Mouse (Mus musculus) kidney, embryonic 14.5 days (tissue): ENCODE measurements around the gene Prrt4. TPM values are rescaled to one million over a fixed set of nuclear protein-coding genes. Genes with fewer than 3 reads are reported as not detected.
"Not testable (repeated sequence)": the region's sequence is repeated elsewhere in the genome, so short reads cannot be mapped to it uniquely, and the experiment has no call there.

ENCODE experiments used
- ATAC-seq: fragments of 200-750 bp; cut with Nextera tagmentation; 2 replicates; pipeline ENCODE4 v1.8.0; 2017; ENCODE audit warnings: moderate number of reproducible peaks, mild to moderate bottlenecking, moderate TSS enrichment, moderate library complexity; ENCODE audit not compliant: low FRiP score, low TSS enrichment
- H3K27ac ChIP-seq: fragments of 300-500 bp; sonication (generic); 2 replicates; pipeline ENCODE4 v1.5.1; 2014; ENCODE audit warnings: low read depth, mild to moderate bottlenecking, low read length, moderate library complexity, mixed read lengths
- H3K27me3 ChIP-seq: fragments of 300-500 bp; sonication (generic); 2 replicates; pipeline ENCODE4 v1.6.1; 2014; ENCODE audit warnings: mild to moderate bottlenecking, low read length; ENCODE audit not compliant: control insufficient read depth, insufficient read depth
- H3K36me3 ChIP-seq: fragments of 300-500 bp; sonication (generic); 2 replicates; pipeline ENCODE4 v1.6.1; 2014; ENCODE audit warnings: low read length, mixed read lengths; ENCODE audit not compliant: control insufficient read depth, insufficient read depth
- H3K4me1 ChIP-seq: fragments of 300-500 bp; sonication (generic); 2 replicates; pipeline ENCODE4 v1.6.1; 2014; ENCODE audit warnings: low read length, mixed read lengths; ENCODE audit not compliant: control insufficient read depth, insufficient read depth
- H3K4me2 ChIP-seq: fragments of 300-500 bp; sonication (generic); replicated peaks from 2 replicates; pipeline ENCODE4 v1.6.1; 2014; ENCODE audit warnings: low read depth, mild to moderate bottlenecking, low read length
- H3K4me3 ChIP-seq: fragments of 300-500 bp; sonication (generic); 2 replicates; pipeline ENCODE4 v1.5.1; 2014; ENCODE audit warnings: mild to moderate bottlenecking, low read length
- H3K9ac ChIP-seq: fragments of 300-500 bp; sonication (generic); 2 replicates; pipeline ENCODE4 v1.6.1; 2014; ENCODE audit warnings: low read depth, mild to moderate bottlenecking, low read length, moderate library complexity
- H3K9me3 ChIP-seq: fragments of 300-500 bp; sonication (generic); 2 replicates; pipeline ENCODE4 v1.6.1; 2016; ENCODE audit warnings: low read length; ENCODE audit not compliant: control insufficient read depth
- WGBS: fragments of 180-500 bp; shearing (Covaris S2); extraction: QIAGEN DNeasy Blood & Tissue Kit; methylation state at CpG from one replicate; pipeline ENCODE4 v1.1.7; 2014; 5-methylcytosine and 5-hydroxymethylcytosine counted together
- polyA plus RNA-seq: library from polyadenylated mRNA; unstranded; fragments of >200 nt; fragmentation: Nextera tagmentation; extraction: Ambion mirVana; gene quantifications from 2 replicates; pipeline ENCODE4 v1.2.1, GENCODE M21; 2014

Gene Prrt4
- polyA plus RNA-seq, 1 experiment from 2014 or later: 0.96 TPM

DNA sequence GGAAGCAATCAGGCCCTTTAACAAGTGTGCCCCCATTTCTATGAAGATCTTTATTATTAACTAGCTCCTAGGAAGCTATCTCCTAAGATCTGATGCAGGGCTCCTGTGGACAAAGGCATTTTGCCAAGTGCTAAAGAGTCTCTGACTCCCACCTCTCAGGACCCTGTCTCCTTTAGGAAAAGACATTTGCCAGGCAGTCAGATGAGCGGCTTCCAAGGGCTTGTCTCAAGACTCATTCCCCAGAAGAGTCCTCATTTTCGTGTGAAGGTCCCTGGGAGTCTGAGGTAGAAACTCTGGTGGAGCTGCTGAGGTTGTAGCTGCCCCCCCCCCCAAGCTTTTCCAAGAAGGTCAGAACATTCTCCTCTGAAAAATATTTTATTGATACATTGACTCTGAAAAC lies 10.5 kb downstream of the Prrt4 start:
- no peak overlapping the region for H3K4me2 ChIP-seq
- ATAC-seq: no peak
- H3K9ac ChIP-seq: no peak overlapping the region
- no peaks in the 10 kb centered on the region for H3K9me3 ChIP-seq
- H3K27me3 ChIP-seq: peaks cover 50% of the 10 kb centered on the region
- H3K4me3 ChIP-seq: no peak overlapping the region
- H3K4me1 ChIP-seq: peaks cover 10% of the 10 kb centered on the region
- H3K27ac ChIP-seq: no peak overlapping the region
- WGBS: 50% methylated on average over 2 of the region's 2 CpGs
- no peaks in the 10 kb centered on the region for H3K36me3 ChIP-seq

DNA sequence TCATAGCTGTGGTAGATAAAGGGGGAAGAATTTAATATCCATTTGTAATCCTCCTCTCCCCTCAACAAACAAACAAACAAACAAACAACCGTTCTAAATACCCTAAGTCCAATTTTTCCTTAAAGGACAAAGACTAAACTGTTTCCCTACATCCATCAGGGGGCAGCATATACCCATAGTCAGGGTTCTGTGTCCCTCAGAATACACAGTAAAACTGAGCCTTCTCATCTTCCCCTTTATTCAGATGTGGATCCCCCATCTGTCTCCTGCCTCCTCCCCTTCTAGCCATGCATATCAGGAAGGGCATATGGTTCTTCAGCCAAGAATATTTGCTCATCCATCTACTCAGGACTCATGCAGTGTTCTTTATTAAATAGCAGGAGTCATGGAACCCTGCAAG lies 13.2 kb downstream of the Prrt4 start:
- WGBS: 11% methylated on average over 1 of the region's 1 CpGs

DNA sequence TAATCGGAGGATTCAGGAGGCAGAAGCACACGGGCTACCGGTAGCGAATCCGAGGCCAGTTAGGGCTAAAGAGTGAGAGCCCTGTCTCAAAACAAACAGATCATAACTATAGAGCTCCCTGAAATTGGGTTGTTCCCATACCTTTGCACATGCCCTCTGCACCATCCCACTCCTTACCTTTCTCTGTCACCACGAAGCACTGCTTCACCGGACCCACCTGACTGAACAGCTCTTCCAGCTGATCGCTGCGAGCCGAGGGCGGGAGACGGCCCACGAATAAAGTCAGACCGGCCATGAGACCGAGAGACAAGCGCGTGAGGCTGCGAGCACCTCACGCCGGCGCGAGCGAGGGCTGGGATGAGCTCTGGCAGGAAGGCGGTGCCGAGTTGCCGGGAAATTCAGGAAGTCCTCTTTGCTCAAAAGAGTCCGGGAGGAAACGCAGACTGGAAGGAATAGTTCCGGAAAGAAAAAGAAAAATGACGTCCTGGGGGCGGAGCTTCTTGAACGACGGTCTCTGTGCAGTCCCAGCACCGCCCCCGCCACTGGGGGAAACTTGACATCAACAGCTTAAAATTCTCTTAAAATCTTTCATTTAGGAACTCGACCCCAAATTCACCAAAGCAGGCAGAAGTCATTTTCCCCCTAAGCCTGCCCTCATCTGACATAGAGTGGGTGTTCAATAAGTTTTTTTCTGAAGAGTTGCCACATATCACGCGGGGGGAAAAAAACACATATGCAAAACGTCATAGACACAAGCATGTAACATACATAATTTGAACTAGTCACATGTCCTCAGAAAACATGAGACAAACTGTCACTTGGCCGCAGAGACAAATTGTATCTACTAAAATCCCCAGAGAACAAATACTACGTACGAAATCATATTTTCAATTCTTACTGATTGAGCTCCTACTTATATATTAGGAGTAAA lies 14.8 kb downstream of the Prrt4 start, which contains the start of gene Rbm28:
TSS of gene Rbm28 (minus strand) at position 693 of the 931 bp plus-strand sequence.
- ATAC-seq: peak; percentile 84
- peaks cover 2% of the 10 kb centered on the region; the same call in 1 of the 2 replicates for H3K36me3 ChIP-seq
- peak within 1 kb of the TSS; percentile 64 for H3K9ac ChIP-seq
- peaks cover 9% of the 10 kb centered on the region for H3K4me1 ChIP-seq
- WGBS: 8% methylated on average over 42 of the region's 42 CpGs
- H3K9me3 ChIP-seq: no peaks in the 10 kb centered on the region
- H3K27ac ChIP-seq: no peak within 1 kb of the TSS
- peak within 1 kb of the TSS; percentile 68 for H3K4me3 ChIP-seq
- peak within 1 kb of the TSS; percentile 71 for H3K4me2 ChIP-seq
- peaks cover 20% of the 10 kb centered on the region for H3K27me3 ChIP-seq

More for the DNA sequence above, 13.2 kb downstream of the Prrt4 start:
- Histone ChIP-seq H3K4me1 (peaks cover 18% of the 10 kb centered on the region), H3K27ac (no peak overlapping the region), H3K4me3 (no peak overlapping the region), H3K9me3 (no peaks in the 10 kb centered on the region), H3K36me3 (no peaks in the 10 kb centered on the region; the same call in 1 of the 2 replicates), H3K27me3 (peaks cover 35% of the 10 kb centered on the region), H3K9ac (no peak overlapping the region), H3K4me2 (no peak overlapping the region)
- no peak for ATAC-seq

DNA sequence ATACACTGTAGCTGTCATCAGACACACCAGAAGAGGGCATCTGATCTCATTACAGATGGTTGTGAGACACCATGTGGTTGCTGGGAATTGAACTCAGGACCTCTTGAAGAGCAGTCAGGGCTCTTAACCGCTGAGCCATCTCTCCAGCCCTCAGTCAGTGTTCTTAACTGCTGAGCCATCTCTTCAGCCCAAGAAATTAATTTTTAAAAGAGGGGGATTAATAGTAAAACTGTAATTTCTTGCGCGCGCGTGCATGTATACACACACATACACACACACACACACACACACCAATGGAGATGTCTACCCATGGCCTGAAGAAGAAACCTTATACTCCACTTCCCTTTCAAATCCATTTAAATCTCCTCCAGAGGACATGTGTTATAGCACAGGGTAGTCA lies 18.1 kb downstream of the Prrt4 start:
- H3K9me3 ChIP-seq, H3K27me3 ChIP-seq, H3K4me3 ChIP-seq, ATAC-seq, H3K9ac ChIP-seq, H3K4me1 ChIP-seq, H3K27ac ChIP-seq, H3K4me2 ChIP-seq: not testable (repeated sequence)
- 98% methylated on average over 5 of the region's 5 CpGs for WGBS
- peaks cover 33% of the 10 kb centered on the region for H3K36me3 ChIP-seq

DNA sequence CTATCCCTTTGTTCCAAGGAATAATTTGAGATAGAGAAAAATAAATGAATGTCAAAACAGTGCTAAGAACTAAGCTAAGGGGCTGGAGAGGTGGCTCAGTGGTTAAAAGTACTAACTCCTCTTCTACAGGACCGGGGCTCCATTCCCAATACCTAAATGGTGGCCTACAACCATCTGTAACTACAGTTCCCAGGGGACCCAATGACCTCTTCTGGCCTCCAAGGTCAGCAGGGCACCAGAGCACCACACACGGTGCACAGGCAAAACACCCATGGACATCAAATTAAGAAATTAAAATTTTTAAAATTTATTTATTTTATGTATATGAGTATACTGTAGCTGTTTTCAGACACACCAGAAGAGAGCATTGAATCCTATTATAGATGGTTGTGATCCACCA lies 18.6 kb downstream of the Prrt4 start:
- no peak for ATAC-seq
- 89% methylated on average over 2 of the region's 2 CpGs for WGBS
- H3K9me3 ChIP-seq: no peaks in the 10 kb centered on the region

DNA sequence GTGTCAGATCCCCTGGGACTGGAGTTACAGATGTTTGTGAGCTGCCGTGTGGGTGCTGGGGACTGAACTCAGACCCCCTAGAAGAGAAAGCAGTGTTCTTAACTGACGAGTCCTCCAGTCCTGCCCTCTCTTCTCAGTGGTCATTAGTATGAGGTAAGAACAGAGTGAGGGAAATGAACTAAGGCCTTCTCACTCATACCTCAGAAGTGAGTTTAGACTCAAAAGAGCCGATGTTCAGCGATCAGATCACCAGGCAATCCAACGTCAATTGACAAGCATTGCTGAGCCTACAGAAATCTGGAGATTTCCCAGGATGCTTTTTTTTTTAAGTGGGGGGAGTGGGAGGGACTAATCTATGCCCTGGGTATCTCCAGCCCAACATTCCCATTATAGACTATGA lies 23.1 kb downstream of the Prrt4 start:
- Histone ChIP-seq H3K9me3 (no peaks in the 10 kb centered on the region), H3K4me3 (no peak overlapping the region), H3K36me3 (peaks cover 75% of the 10 kb centered on the region), H3K4me1 (no peaks in the 10 kb centered on the region), H3K27ac (no peak overlapping the region), H3K4me2 (no peak overlapping the region), H3K9ac (no peak overlapping the region), H3K27me3 (no peaks in the 10 kb centered on the region)
- no peak for ATAC-seq
- 91% methylated on average over 5 of the region's 5 CpGs for whole genome bisulfite sequencing

More for the DNA sequence above, 18.6 kb downstream of the Prrt4 start:
- H3K36me3 ChIP-seq: peaks cover 38% of the 10 kb centered on the region
- H3K4me1 ChIP-seq: peaks cover 9% of the 10 kb centered on the region
- H3K4me3 ChIP-seq: no peak overlapping the region
- H3K4me2 ChIP-seq: no peak overlapping the region
- no peak overlapping the region for H3K27ac ChIP-seq
- H3K27me3 ChIP-seq: no peaks in the 10 kb centered on the region
- no peak overlapping the region for H3K9ac ChIP-seq

DNA sequence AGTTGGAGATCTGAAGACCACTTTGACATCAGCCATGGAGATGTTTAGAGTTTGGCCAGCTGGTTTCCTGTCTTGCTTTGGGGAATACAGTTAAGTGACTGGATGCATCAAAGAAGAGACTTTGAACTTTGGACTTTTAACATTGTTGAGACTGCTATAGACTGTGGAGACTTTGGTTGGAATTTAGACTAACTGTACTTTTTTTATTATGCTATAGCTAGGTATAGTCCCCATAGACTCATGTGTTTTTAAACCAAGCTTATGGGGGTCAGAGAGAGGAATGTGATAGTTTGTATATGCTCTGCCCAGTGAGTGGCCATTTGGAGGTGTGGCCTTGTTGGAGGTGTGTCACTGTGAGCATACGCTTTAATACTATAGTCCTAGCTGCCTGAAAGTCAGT lies 29.4 kb downstream of the Prrt4 start:
- Histone ChIP-seq H3K4me2 (no peak overlapping the region), H3K4me1 (peaks cover 13% of the 10 kb centered on the region), H3K27me3 (no peaks in the 10 kb centered on the region), H3K9ac (no peak overlapping the region), H3K9me3 (no peaks in the 10 kb centered on the region), H3K4me3 (no peak overlapping the region), H3K36me3 (peaks cover 37% of the 10 kb centered on the region), H3K27ac (no peak overlapping the region)
- whole genome bisulfite sequencing: 96% methylated on average over 1 of the region's 1 CpGs
- no peak for ATAC-seq

DNA sequence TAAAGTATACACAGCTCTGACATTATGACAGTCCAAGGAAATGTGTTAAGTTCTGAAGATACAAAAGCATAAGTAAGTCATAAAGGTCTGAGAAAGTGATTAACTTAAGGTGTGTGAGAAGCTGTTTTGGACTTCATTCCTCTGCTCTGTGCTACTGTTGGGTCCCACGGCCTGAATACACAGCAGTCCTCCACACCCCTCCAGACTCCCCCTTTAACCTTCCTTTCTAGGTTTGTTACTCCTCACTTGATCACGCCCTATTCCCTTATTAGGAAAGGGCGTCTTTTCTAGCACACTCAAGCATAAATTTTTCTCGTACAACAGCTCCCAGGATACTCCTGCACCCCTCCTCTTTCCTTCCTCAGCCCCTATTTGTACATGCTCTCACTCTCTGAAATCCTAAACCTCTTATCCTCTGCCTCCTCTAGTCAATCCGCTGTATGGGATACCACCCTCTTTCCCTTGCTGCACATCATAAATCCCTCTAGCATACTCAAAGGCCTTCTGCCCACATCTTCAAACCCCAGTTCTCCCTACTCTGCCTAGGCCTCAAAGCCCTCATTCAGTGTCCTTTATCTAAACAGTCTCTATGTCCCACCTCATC lies 31.9 kb downstream of the Prrt4 start:
- H3K9ac ChIP-seq: no peak overlapping the region
- peak overlapping the region; percentile 75 for H3K27ac ChIP-seq
- WGBS: 25% methylated on average over 5 of the region's 5 CpGs
- H3K9me3 ChIP-seq: no peaks in the 10 kb centered on the region
- no peaks in the 10 kb centered on the region for H3K27me3 ChIP-seq
- H3K36me3 ChIP-seq: peaks cover 24% of the 10 kb centered on the region
- no peak overlapping the region for H3K4me2 ChIP-seq
- peak; percentile 59 for ATAC-seq
- no peak overlapping the region for H3K4me3 ChIP-seq
- H3K4me1 ChIP-seq: peaks cover 18% of the 10 kb centered on the region

DNA sequence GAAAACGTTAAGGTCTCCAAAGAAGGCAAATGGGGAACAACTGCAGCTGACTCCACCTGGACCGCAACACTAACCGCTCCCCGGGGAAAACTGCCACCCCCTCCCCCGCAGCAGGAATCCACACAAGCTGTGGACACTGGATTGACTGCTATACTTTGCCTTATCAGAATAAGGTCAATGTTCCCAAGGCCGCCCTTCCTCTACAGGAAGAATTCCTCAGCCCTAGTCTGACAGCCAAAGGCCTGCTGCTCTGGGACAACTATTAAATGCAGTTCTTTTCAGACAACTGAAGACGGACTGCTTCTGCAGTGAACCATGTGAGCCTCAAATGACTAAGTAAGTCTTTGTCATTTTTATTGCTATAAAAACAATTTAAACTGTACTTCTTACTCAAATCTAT lies 32.7 kb downstream of the Prrt4 start:
- Histone ChIP-seq H3K4me2 (no peak overlapping the region), H3K27ac (peak overlapping the region; percentile 93; the same call in 1 of the 2 replicates), H3K4me3 (no peak overlapping the region), H3K27me3 (no peaks in the 10 kb centered on the region), H3K4me1 (peaks cover 18% of the 10 kb centered on the region), H3K36me3 (peaks cover 21% of the 10 kb centered on the region), H3K9me3 (no peaks in the 10 kb centered on the region), H3K9ac (no peak overlapping the region)
- peak; percentile 72 for ATAC-seq
- WGBS: 16% methylated on average over 7 of the region's 7 CpGs
